10 mouse cellular contexts compared by ENCODE assay signal in genomic region chr4:128450974-128451373, GRCm38 (mm10).
DNase-seq lines count a peak whose midpoint lies in the region; ATAC-seq lines count a peak whose summit lies in the region.
"Had no signal": no experiment of that assay in that cellular context is flagged by ENCODE, and none has a peak within 500 bp of the region (broad histone marks: within the 10 kb centered on the region; RNA-seq: fewer than 3 reads in every experiment).

No protein-coding gene starts in this region.

- H3K4me2 ChIP-seq in heart, embryonic 11.5 days = no peak overlapping the region
- H3K4me2 ChIP-seq in embryonic facial prominence, embryonic 14.5 days (ENCODE audit: low read depth, low read length) = no peak overlapping the region
- H3K4me2 ChIP-seq in midbrain, embryonic 13.5 days (replicated peaks) = no peak overlapping the region
- H3K4me2 ChIP-seq: embryonic facial prominence, embryonic 13.5 days had no signal

- 28% methylated on average over 8 of the region's 8 CpGs for WGBS in heart, embryonic 11.5 days (ENCODE audit: insufficient replicate concordance)
- WGBS in embryonic facial prominence, embryonic 14.5 days = 30% methylated on average over 8 of the region's 8 CpGs
- 31% methylated on average over 8 of the region's 8 CpGs for WGBS in midbrain, embryonic 13.5 days

- no peaks in the 10 kb centered on the region for H3K27me3 ChIP-seq in heart, embryonic 11.5 days (ENCODE audit: control insufficient read depth, insufficient read depth, low read length)
- no peaks in the 10 kb centered on the region; the same call in 1 of the 2 replicates for H3K27me3 ChIP-seq in embryonic facial prominence, embryonic 14.5 days (replicated peaks; ENCODE audit: control insufficient read depth, insufficient read depth, low read length)
- no peaks in the 10 kb centered on the region for H3K27me3 ChIP-seq in midbrain, embryonic 13.5 days
- H3K27me3 ChIP-seq: embryonic facial prominence, embryonic 13.5 days had no signal

- H3K4me1 ChIP-seq in heart, embryonic 11.5 days (ENCODE audit: control insufficient read depth, insufficient read depth, low read length) = peaks cover 13% of the 10 kb centered on the region
- H3K4me1 ChIP-seq in embryonic facial prominence, embryonic 14.5 days (ENCODE audit: control insufficient read depth, insufficient read depth, low read length) = peaks cover 6% of the 10 kb centered on the region; the same call in 1 of the 2 replicates
- peaks cover 33% of the 10 kb centered on the region for H3K4me1 ChIP-seq in midbrain, embryonic 13.5 days (replicated peaks)

- no peaks in the 10 kb centered on the region for H3K9me3 ChIP-seq in heart, embryonic 11.5 days (replicated peaks; ENCODE audit: control insufficient read depth, low read length)
- no peaks in the 10 kb centered on the region for H3K9me3 ChIP-seq in embryonic facial prominence, embryonic 14.5 days (ENCODE audit: control insufficient read depth, low read length)
- no peaks in the 10 kb centered on the region for H3K9me3 ChIP-seq in midbrain, embryonic 13.5 days
- H3K9me3 ChIP-seq: embryonic facial prominence, embryonic 13.5 days had no signal

- ATAC-seq in heart, embryonic 11.5 days (replicated peaks; ENCODE audit: insufficient number of reproducible peaks, low FRiP score, low TSS enrichment) = peak; percentile 74
- ATAC-seq in embryonic facial prominence, embryonic 14.5 days (ENCODE audit: low read depth) = peak; percentile 67
- ATAC-seq in midbrain, embryonic 13.5 days = peak; percentile 85

- H3K36me3 ChIP-seq in heart, embryonic 11.5 days (ENCODE audit: control insufficient read depth, insufficient read depth, low read length) = no peaks in the 10 kb centered on the region
- H3K36me3 ChIP-seq in embryonic facial prominence, embryonic 14.5 days (ENCODE audit: control insufficient read depth, insufficient read depth, low read length) = no peaks in the 10 kb centered on the region
- H3K36me3 ChIP-seq in midbrain, embryonic 13.5 days = peaks cover 7% of the 10 kb centered on the region
- H3K36me3 ChIP-seq: embryonic facial prominence, embryonic 13.5 days had no signal

- H3K27ac ChIP-seq in heart, embryonic 11.5 days (ENCODE audit: low read depth, low read length) = peak overlapping the region; percentile 35; the same call in 1 of the 2 replicates
- no peak overlapping the region for H3K27ac ChIP-seq in embryonic facial prominence, embryonic 14.5 days (replicated peaks; ENCODE audit: low read depth, low read length)
- H3K27ac ChIP-seq in midbrain, embryonic 13.5 days = peak overlapping the region; percentile 79
- H3K27ac ChIP-seq: embryonic facial prominence, embryonic 13.5 days; liver, embryonic 14.5 days had no signal

- H3K4me3 ChIP-seq in heart, embryonic 11.5 days (ENCODE audit: low read depth, low read length) = no peak overlapping the region
- H3K4me3 ChIP-seq in embryonic facial prominence, embryonic 14.5 days (ENCODE audit: low read depth, low read length) = no peak overlapping the region
- H3K4me3 ChIP-seq in midbrain, embryonic 13.5 days (replicated peaks) = no peak overlapping the region
- H3K4me3 ChIP-seq: embryonic facial prominence, embryonic 13.5 days had no signal

- no peak for DNase-seq in heart, adult 18-20 months
- peak; percentile 66 for DNase-seq in adrenal gland, postnatal 14 days
- DNase-seq in embryonic facial prominence, embryonic 14.5 days (ENCODE audit: low spot score) = peak; percentile 82
- DNase-seq in layer of hippocampus, adult 8-10 months (ENCODE audit: low spot score in 2 of 2) = peak; percentile 57 to 58
- DNase-seq in spleen, postnatal 36 days (ENCODE audit: low spot score in 2 of 2) = no peak
- no peak for DNase-seq in urinary bladder, postnatal 36 days (ENCODE audit: low spot score in 2 of 2)

- H3K9ac ChIP-seq in heart, embryonic 11.5 days (ENCODE audit: low read depth, low read length) = no peak overlapping the region
- no peak overlapping the region for H3K9ac ChIP-seq in embryonic facial prominence, embryonic 14.5 days (ENCODE audit: low read depth, low read length)
- peak overlapping the region; percentile 34; the same call in 1 of the 2 replicates for H3K9ac ChIP-seq in midbrain, embryonic 13.5 days (replicated peaks)
- H3K9ac ChIP-seq: embryonic facial prominence, embryonic 13.5 days; liver, embryonic 14.5 days had no signal

Comparison
In these comparisons a context has a peak if more than half of its experiments do, and no peak if none do; other contexts are left out.
1. DNase-seq: peak in adrenal gland, postnatal 14 days (single experiment), embryonic facial prominence, embryonic 14.5 days (single experiment) and layer of hippocampus, adult 8-10 months (2 of 2); none in heart, adult 18-20 months (0 of 2), spleen, postnatal 36 days (0 of 2) and urinary bladder, postnatal 36 days (0 of 2).
2. Peak in every context shown above with its lines, with median percentiles within 50 percentile points of each other: ATAC-seq.